Mouse (Mus musculus): ENCODE measurements around the gene Fignl1. TPM values are rescaled to one million over a fixed set of nuclear protein-coding genes. Genes with fewer than 3 reads are reported as not detected.

The Fignl1 gene
- polyA plus RNA-seq, 1 experiment from 2014 or later, result 61.7 TPM

- H3K9ac ChIP-seq (ENCODE audit: low read length), result no peak overlapping the region
- no peaks in the 10 kb centered on the region for H3K27me3 ChIP-seq (replicated peaks; ENCODE audit: control insufficient read depth, insufficient read depth, low read length)
- peaks cover 26% of the 10 kb centered on the region for H3K4me1 ChIP-seq (replicated peaks; ENCODE audit: control insufficient read depth, insufficient read depth, low read length)
- H3K4me3 ChIP-seq (ENCODE audit: low read depth, low read length), result no peak overlapping the region
- H3K4me2 ChIP-seq (ENCODE audit: low read length), result no peak overlapping the region
- H3K36me3 ChIP-seq (ENCODE audit: control insufficient read depth, insufficient read depth, low read length), result no peaks in the 10 kb centered on the region
- peak overlapping the region; percentile 52 for H3K27ac ChIP-seq (ENCODE audit: low read depth)
- 54% methylated on average over 13 of the region's 13 CpGs for WGBS
- ATAC-seq (replicated peaks; ENCODE audit: low FRiP score, low TSS enrichment, low read depth) (no peak), DNase-seq (ENCODE audit: low spot score) (peak; percentile 36)
- H3K9me3 ChIP-seq (ENCODE audit: control insufficient read depth, low read length), result no peaks in the 10 kb centered on the region
Measured at GRCm38 (mm10) chr11:11849513-11850311, 41.0 kb upstream of the Fignl1 start.

DNA sequence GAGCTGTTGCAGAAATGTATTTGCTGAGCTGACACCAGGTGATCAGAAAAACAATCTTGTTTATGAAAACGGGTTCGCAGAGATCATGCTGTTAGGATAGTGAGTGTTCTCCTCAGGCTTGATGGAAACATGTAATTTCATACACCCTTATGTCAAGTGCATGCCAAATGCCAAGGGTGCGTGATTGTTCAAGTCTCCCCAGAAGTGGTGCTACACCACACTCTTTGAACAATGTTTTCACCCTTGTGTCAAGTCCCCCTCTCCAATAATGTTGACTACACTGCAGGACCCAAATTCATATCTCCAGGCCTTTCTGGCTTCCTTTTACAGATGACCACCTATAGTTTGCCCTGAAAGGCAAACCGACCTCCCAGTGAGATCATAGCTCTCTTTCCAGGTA is 39.7 kb upstream of the Fignl1 start:
- Histone ChIP-seq H3K36me3 (ENCODE audit: control insufficient read depth, insufficient read depth, low read length) (no peaks in the 10 kb centered on the region), H3K4me3 (ENCODE audit: low read depth, low read length) (no peak overlapping the region), H3K27ac (ENCODE audit: low read depth) (no peak overlapping the region), H3K4me1 (replicated peaks; ENCODE audit: control insufficient read depth, insufficient read depth, low read length) (peaks cover 18% of the 10 kb centered on the region), H3K27me3 (replicated peaks; ENCODE audit: control insufficient read depth, insufficient read depth, low read length) (no peaks in the 10 kb centered on the region), H3K9ac (ENCODE audit: low read length) (no peak overlapping the region), H3K4me2 (ENCODE audit: low read length) (no peak overlapping the region), H3K9me3 (ENCODE audit: control insufficient read depth, low read length) (no peaks in the 10 kb centered on the region)
- 90% methylated on average over 4 of the region's 4 CpGs for WGBS
- no peak for DNase-seq (ENCODE audit: low spot score)
- no peak for ATAC-seq (replicated peaks; ENCODE audit: low FRiP score, low TSS enrichment, low read depth)

DNA sequence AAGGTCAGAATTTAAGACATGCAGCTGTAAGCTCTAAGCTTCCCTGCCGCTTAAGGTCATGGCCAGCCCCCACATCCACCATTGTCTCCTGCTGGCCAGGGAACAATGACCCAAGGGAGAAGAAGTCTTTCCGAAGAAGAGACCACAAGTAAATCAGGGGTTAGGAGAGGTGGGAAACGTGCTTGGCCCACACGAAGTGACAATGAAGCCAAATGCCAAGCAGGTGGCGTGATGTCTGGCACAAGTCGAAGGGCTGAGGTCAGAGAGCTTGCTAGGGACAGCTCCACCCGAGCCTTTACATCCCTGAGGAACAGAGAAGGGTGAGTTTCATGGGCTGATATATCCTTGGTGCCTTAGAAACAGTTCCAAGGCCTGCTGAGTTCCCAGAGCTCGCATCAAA is 36.3 kb upstream of the Fignl1 start:
- DNase-seq (ENCODE audit: low spot score) (no peak), ATAC-seq (replicated peaks; ENCODE audit: low FRiP score, low TSS enrichment, low read depth) (no peak)
- Histone ChIP-seq H3K4me1 (replicated peaks; ENCODE audit: control insufficient read depth, insufficient read depth, low read length) (no peaks in the 10 kb centered on the region), H3K36me3 (ENCODE audit: control insufficient read depth, insufficient read depth, low read length) (no peaks in the 10 kb centered on the region), H3K27me3 (replicated peaks; ENCODE audit: control insufficient read depth, insufficient read depth, low read length) (no peaks in the 10 kb centered on the region), H3K4me3 (ENCODE audit: low read depth, low read length) (no peak overlapping the region), H3K9ac (ENCODE audit: low read length) (no peak overlapping the region), H3K9me3 (ENCODE audit: control insufficient read depth, low read length) (no peaks in the 10 kb centered on the region), H3K27ac (ENCODE audit: low read depth) (peak overlapping the region; percentile 16; the same call in 1 of the 2 replicates), H3K4me2 (ENCODE audit: low read length) (no peak overlapping the region)
- 79% methylated on average over 8 of the region's 8 CpGs for WGBS

GRCm38 (mm10) chr11:11844367-11844971 is 35.7 kb upstream of the Fignl1 start:
- Histone ChIP-seq H3K36me3 (ENCODE audit: control insufficient read depth, insufficient read depth, low read length) (no peaks in the 10 kb centered on the region), H3K9ac (ENCODE audit: low read length) (no peak overlapping the region), H3K27me3 (replicated peaks; ENCODE audit: control insufficient read depth, insufficient read depth, low read length) (no peaks in the 10 kb centered on the region), H3K9me3 (ENCODE audit: control insufficient read depth, low read length) (no peaks in the 10 kb centered on the region), H3K4me3 (ENCODE audit: low read depth, low read length) (no peak overlapping the region), H3K27ac (ENCODE audit: low read depth) (peak overlapping the region; percentile 16; the same call in 1 of the 2 replicates), H3K4me1 (replicated peaks; ENCODE audit: control insufficient read depth, insufficient read depth, low read length) (no peaks in the 10 kb centered on the region), H3K4me2 (ENCODE audit: low read length) (no peak overlapping the region)
- WGBS, result 47% methylated on average over 13 of the region's 13 CpGs
- DNase-seq (ENCODE audit: low spot score) (peak; percentile 60), ATAC-seq (replicated peaks; ENCODE audit: low FRiP score, low TSS enrichment, low read depth) (peak; percentile 82)

- no peak overlapping the region for H3K4me3 ChIP-seq (ENCODE audit: low read depth, low read length)
- H3K4me1 ChIP-seq (replicated peaks; ENCODE audit: control insufficient read depth, insufficient read depth, low read length), result peaks cover 19% of the 10 kb centered on the region
- no peaks in the 10 kb centered on the region for H3K36me3 ChIP-seq (ENCODE audit: control insufficient read depth, insufficient read depth, low read length)
- no peaks in the 10 kb centered on the region for H3K9me3 ChIP-seq (ENCODE audit: control insufficient read depth, low read length)
- H3K27me3 ChIP-seq (replicated peaks; ENCODE audit: control insufficient read depth, insufficient read depth, low read length), result no peaks in the 10 kb centered on the region
- H3K27ac ChIP-seq (ENCODE audit: low read depth), result no peak overlapping the region
- ATAC-seq (replicated peaks; ENCODE audit: low FRiP score, low TSS enrichment, low read depth) (no peak), DNase-seq (ENCODE audit: low spot score) (peak; percentile 13)
- WGBS, result 59% methylated on average over 4 of the region's 4 CpGs
- H3K4me2 ChIP-seq (ENCODE audit: low read length), result no peak overlapping the region
- no peak overlapping the region for H3K9ac ChIP-seq (ENCODE audit: low read length)
Measured at GRCm38 (mm10) chr11:11841590-11841989, 32.8 kb upstream of the Fignl1 start.

DNA sequence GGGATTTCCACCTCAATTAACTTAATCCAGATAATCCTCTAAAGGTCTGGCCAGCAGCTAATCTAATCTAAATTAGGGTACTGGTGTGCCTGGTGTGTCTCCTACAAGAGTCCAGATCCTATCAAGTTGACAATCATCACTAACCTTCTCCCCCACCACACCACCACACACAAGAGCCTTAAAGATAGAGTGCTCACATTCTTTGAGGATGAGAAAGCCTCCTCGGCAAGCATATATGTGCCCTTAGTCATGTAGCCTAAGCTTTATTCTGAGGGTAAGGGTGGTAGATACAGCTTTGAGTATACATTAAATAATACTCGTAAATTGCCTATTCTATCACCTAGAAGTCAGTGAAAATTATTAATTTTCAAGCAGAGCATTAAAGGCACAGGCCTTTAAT is 32.0 kb upstream of the Fignl1 start:
- Histone ChIP-seq H3K4me2 (ENCODE audit: low read length) (no peak overlapping the region), H3K4me1 (replicated peaks; ENCODE audit: control insufficient read depth, insufficient read depth, low read length) (peaks cover 22% of the 10 kb centered on the region), H3K27ac (ENCODE audit: low read depth) (no peak overlapping the region), H3K36me3 (ENCODE audit: control insufficient read depth, insufficient read depth, low read length) (no peaks in the 10 kb centered on the region), H3K9me3 (ENCODE audit: control insufficient read depth, low read length) (no peaks in the 10 kb centered on the region), H3K4me3 (ENCODE audit: low read depth, low read length) (no peak overlapping the region), H3K9ac (ENCODE audit: low read length) (no peak overlapping the region), H3K27me3 (replicated peaks; ENCODE audit: control insufficient read depth, insufficient read depth, low read length) (no peaks in the 10 kb centered on the region)
- 50% methylated on average over 2 of the region's 2 CpGs for WGBS
- no peak for ATAC-seq (replicated peaks; ENCODE audit: low FRiP score, low TSS enrichment, low read depth)
- peak; percentile 47 for DNase-seq (ENCODE audit: low spot score)

DNA sequence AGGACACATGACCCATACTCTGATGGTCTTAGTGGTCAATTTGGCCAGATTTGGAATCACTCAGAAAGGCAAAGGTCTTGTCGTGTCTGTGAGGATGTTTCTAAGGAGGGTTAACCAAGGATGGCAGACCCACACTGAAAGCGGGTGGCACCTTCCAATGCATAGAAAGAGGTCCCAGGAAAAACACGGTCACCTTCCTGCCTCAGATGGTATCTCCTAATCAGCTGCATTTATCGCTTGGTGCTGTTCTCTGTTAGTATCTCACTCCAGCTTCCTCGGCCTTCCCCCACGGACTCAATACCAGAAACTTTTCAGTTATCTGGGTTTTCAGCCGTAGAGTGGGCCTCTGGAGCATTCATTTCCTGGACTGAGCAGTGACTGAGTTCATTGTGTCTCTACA is 31.1 kb upstream of the Fignl1 start:
- no peak overlapping the region for H3K27ac ChIP-seq (ENCODE audit: low read depth)
- no peak overlapping the region for H3K9ac ChIP-seq (ENCODE audit: low read length)
- no peaks in the 10 kb centered on the region for H3K36me3 ChIP-seq (ENCODE audit: control insufficient read depth, insufficient read depth, low read length)
- DNase-seq (ENCODE audit: low spot score) (peak; percentile 38), ATAC-seq (replicated peaks; ENCODE audit: low FRiP score, low TSS enrichment, low read depth) (no peak)
- H3K27me3 ChIP-seq (replicated peaks; ENCODE audit: control insufficient read depth, insufficient read depth, low read length), result no peaks in the 10 kb centered on the region
- WGBS, result 84% methylated on average over 7 of the region's 7 CpGs
- H3K4me2 ChIP-seq (ENCODE audit: low read length), result no peak overlapping the region
- H3K9me3 ChIP-seq (ENCODE audit: control insufficient read depth, low read length), result no peaks in the 10 kb centered on the region
- no peak overlapping the region for H3K4me3 ChIP-seq (ENCODE audit: low read depth, low read length)
- H3K4me1 ChIP-seq (replicated peaks; ENCODE audit: control insufficient read depth, insufficient read depth, low read length), result peaks cover 27% of the 10 kb centered on the region

DNA sequence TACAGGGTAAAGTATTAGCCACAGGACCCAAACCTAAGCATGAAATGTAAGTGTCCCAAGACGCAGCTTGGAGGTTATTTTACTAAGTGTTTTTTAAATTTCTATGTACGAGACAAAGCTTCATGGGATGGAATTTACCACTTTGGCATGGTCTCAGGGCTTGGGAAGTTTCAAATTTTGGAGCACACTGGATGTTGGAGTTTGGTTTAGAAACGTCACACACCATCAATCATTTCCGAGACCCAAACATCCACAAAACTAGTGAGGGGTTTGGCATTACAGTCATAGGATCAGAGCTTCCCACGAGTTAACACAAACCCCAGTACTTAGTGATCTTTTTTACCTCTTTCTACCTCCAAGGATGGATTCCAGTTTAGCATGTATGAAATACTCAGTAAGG is 28.6 kb upstream of the Fignl1 start:
- no peaks in the 10 kb centered on the region for H3K36me3 ChIP-seq (ENCODE audit: control insufficient read depth, insufficient read depth, low read length)
- peaks cover 39% of the 10 kb centered on the region for H3K4me1 ChIP-seq (replicated peaks; ENCODE audit: control insufficient read depth, insufficient read depth, low read length)
- H3K4me2 ChIP-seq (ENCODE audit: low read length), result peak overlapping the region; percentile 36; the same call in 1 of the 2 replicates
- H3K9me3 ChIP-seq (ENCODE audit: control insufficient read depth, low read length), result no peaks in the 10 kb centered on the region
- ATAC-seq (replicated peaks; ENCODE audit: low FRiP score, low TSS enrichment, low read depth) (no peak), DNase-seq (ENCODE audit: low spot score) (peak; percentile 50)
- no peaks in the 10 kb centered on the region for H3K27me3 ChIP-seq (replicated peaks; ENCODE audit: control insufficient read depth, insufficient read depth, low read length)
- 64% methylated on average over 5 of the region's 5 CpGs for WGBS
- no peak overlapping the region for H3K4me3 ChIP-seq (ENCODE audit: low read depth, low read length)
- peak overlapping the region; percentile 37; the same call in 1 of the 2 replicates for H3K9ac ChIP-seq (ENCODE audit: low read length)
- H3K27ac ChIP-seq (ENCODE audit: low read depth), result peak overlapping the region; percentile 69

All from intestine, embryonic 14.5 days (tissue).